Mouse (Mus musculus): ENCODE data around the gene 3830406C13Rik. TPM values are rescaled to one million over a fixed set of nuclear protein-coding genes. Genes with fewer than 3 reads are reported as not detected.

The 3830406C13Rik gene
- 3.5 and 10.8 TPM in 2 replicates for total RNA-seq (2023)

DNA sequence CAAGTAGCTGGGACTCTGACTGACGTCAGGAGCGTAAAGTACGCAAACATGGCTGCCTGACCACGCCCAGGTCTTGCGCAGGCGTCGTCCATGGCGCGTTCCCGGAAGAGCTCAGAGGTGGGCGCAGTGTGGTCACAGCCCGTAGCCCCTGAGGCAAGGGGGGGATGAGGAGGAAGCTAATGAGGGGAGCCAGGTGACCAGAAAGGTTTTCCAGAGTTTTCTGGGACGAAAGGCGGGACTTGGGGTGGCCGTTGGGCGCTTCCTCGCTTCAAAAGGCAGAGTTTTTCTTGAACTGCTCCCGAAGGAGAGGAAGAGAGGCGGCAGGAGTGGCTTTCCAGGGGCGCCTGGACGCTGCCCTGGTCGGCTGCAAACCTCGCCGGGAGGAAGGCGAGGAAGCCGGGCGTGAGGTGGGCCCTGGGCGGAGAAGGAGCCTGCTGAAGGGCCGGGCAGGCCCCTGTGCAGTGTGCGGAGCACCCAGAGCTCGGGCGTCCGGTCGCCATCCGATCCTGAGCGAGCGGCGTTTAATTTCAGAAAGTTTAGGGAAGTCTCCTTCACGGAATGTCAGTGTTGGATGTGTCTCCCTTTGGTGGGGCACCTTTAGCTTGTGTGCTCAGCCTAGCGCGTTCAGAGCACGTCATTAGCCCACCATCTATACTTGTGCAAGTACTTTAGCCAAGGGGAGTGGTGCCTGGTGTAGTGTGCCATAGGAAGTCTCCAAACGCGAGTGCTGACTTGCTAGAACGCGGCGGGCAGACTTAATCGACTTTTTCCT lies at the start of gene 3830406C13Rik:
3830406C13Rik (plus strand) TSS at position 33 of the 772 bp plus-strand sequence.

DNA sequence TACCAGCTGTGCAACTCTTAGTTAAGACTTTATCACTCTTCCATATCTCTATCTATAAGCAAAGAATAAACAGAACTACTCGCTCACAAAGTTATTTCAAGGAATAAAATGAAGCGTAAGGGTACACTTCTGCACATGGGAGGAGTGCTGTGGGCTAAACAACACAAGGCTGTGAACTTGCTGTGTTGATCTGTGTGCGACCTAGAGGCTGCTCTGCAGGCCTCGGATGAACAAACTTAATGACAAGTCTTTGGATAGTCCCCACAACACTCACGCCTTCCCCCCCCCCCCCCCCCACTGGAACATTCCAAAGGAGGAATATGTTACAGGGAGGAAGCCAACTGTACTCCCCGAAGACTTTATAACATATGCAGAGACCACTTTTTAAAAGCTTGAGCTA lies 332 bp upstream of the 3830406C13Rik start, which contains the start of gene Gm49355:
Gm49355 (plus strand) TSS at position 336 of the 400 bp plus-strand sequence.

DNA sequence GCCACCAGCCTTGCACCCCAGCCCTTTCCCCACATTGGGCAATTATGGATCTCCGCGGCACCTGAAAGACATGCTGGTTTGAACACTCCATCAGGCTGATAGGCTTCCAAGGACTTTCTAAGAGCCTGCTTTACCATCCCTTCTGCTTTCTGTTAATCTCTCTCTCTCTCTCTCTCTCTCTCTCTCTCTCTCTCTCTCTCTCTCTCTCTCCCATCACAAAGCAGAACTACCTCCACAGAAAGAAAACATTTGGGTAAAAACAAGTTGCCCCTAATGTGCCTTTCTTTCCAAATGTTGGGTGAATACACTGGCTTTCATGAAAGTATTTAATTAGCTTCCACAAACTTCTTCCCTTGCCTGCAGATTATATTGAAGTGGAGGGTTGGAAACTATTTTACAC lies 64.1 kb downstream of the 3830406C13Rik start, which contains the start of gene Fezf2:
Fezf2 (minus strand) TSS at position 101 of the 400 bp plus-strand sequence.

Other genes with a start within 250 kb of the 3830406C13Rik start
- gene Gm49355, start 197 bp upstream of the 3830406C13Rik start, total RNA-seq (2023), result not detected in 2 replicates
- gene Fezf2, start 64.0 kb downstream of the 3830406C13Rik start, total RNA-seq (2023), result not detected in 2 replicates